Mouse (Mus musculus): ENCODE data around the gene Nadk.

DNA sequence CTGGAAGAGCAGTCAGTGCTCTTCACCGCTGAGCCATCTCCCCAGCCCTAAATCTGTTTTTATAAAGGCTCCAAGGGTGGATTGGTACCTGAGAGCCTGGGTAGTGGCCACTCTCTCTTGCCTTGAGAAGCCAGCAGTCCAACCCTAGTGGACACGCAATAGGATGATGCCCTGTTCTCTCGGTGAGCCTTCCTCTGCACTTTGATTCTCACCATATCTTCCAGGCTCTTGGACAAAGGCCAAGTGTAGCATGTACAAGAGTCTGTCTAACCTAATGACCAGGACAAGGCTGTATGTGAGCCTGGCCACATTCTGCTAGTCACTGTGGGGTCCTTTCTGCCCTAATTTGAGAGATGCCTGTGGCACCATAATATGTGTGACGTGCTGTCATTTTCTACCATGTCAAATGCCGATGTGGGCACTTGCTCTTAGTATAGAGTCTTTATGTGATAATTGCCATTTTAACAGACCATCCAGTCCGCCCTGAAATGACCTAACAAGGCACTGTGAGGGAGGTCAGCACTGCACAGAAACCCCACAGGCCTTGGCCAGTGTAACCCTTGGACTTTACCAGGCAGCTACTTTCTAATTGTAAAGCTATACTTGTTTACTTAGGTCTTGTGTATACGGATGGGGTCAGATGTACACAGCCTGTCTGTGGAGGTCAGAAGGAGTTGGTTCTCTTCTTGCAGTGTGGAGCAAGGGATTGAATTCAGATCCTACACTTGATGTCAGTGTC, 6.6 kb downstream of the Nadk start:
- no peak for TF ChIP-seq POLR2A (IDR thresholded peaks at IDR 0.05; ENCODE audit: control insufficient read depth, extremely low read depth, insufficient read depth, low read length, poor library complexity)
- TF ChIP-seq CTCF (IDR thresholded peaks at IDR 0.05; ENCODE audit: borderline replicate concordance, control insufficient read depth, extremely low read depth, insufficient read depth, low read length, poor library complexity), result no peak
